Mouse (Mus musculus) layer of hippocampus, adult 8-10 months (tissue): ENCODE measurements around the gene Nhp2. TPM values are rescaled to one million over a fixed set of nuclear protein-coding genes. Genes with fewer than 3 reads are reported as not detected.

Experiments
- DNase-seq, 2 experiments: peaks; one replicate each; pipeline ENCODE4 v3.0.0; 2022; ENCODE audit warnings: low spot score in 2 of 2
- total RNA-seq, 4 experiments: library from RNA; stranded (reverse); gene quantifications; 2 replicates each; pipeline ENCODE4 v1.2.4; 2022

Gene Nhp2
- total RNA-seq: 10 to 100 TPM; 31.8 to 48.9 (median 42.3) TPM

DNA sequence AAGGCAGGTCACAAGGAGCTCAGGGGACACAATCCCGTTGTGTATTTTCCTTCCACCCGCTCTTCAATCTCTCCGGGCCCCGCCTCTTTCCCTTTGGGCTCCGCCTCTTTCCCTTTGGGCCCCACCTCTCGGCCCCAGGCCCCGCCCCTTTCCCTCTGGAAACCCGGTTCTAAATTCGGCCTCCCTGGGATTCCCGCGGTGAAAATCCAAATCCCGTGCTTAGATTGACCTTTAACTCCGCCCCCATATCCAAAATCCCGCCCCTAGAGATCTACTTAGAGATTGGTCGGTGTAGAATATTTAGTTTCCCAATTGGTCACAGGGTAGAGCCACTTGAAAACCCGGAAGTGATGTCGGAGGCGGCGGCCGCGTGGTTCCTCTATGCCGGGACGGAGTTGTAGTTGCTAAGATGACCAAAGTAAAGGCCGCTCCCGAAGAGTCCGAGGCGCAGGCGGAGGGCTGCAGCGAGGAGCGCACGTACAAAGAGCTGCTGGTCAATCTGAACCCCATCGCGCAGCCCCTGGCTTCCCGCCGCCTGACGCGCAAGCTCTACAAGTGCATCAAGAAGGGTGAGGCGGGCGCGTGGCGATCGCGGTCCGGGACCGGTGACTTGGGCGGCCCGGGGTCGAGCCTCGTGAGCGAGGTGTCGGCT lies at the start of gene Nhp2:
Nhp2 (plus strand) TSS at position 327 of the 652 bp plus-strand sequence.
- peak; percentile 93 to 95 for DNase-seq

DNA sequence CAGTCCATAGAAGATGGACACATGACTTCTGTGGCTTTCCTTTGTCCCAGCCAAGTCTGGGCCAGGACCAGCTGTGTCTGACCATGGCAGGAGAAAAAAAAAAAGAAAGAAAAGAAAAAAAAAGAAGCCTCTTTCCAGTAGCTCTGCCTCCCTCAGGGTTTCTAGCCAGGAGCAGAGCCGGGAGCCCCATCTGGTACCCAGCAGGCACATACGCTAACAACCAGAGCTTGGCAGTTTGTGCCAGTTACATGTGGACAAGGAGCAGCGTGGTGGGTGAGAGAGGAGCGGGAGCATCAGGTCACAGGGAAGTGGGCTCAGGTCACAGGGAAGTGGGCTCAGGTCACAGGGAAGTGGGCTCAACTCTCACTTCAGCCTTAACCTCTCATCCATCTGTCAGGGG lies 43.1 kb upstream of the Nhp2 start:
- DNase-seq: peak in 1 of 2 experiments; percentile 36

DNA sequence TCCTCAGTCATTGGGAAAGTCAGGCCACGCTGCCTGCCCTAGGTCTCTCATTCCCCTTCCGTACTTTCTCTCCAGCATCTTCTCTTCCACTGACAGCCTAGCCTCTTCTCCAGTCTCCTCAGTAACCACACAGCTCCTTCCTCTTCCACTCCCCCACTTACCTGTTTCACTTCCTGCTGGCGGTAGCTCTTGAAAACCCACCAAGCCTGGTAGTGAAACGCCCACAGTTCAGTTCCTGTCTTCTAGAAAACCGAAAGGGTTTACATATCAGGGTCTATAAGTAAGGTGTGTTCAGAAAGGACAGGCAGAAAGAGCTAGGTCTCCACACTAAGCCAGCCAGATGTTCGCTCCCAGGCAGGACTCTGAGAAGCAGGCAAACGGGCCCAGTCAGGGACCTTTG lies 41.9 kb upstream of the Nhp2 start:
- DNase-seq: no peak

- no peak for DNase-seq
These were observed 40.5 kb upstream of the Nhp2 start for GRCm38 (mm10) chr11:51579024-51579423.

GRCm38 (mm10) chr11:51582713-51583112 lies 36.8 kb upstream of the Nhp2 start:
- peak in 1 of 2 experiments; percentile 51 for DNase-seq

DNA sequence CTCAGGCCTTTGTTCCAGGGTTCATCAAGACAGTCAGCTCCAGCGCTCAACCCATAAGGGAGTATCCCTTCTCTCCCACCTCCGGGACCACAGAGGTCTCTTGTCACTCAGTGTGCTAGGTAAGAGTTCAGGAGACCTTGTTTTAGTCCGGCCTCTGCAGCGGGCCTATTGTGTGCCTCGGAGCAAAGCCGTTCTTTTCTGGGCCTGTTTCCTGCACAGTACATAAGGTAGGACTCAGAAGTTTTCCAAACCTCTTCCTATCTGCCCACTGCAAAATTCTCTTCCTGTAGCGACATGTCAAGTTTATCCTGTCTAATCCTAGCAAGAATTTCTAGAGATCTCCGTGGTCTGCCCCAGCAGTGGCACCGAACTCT lies 35.5 kb upstream of the Nhp2 start:
- no peak for DNase-seq

DNA sequence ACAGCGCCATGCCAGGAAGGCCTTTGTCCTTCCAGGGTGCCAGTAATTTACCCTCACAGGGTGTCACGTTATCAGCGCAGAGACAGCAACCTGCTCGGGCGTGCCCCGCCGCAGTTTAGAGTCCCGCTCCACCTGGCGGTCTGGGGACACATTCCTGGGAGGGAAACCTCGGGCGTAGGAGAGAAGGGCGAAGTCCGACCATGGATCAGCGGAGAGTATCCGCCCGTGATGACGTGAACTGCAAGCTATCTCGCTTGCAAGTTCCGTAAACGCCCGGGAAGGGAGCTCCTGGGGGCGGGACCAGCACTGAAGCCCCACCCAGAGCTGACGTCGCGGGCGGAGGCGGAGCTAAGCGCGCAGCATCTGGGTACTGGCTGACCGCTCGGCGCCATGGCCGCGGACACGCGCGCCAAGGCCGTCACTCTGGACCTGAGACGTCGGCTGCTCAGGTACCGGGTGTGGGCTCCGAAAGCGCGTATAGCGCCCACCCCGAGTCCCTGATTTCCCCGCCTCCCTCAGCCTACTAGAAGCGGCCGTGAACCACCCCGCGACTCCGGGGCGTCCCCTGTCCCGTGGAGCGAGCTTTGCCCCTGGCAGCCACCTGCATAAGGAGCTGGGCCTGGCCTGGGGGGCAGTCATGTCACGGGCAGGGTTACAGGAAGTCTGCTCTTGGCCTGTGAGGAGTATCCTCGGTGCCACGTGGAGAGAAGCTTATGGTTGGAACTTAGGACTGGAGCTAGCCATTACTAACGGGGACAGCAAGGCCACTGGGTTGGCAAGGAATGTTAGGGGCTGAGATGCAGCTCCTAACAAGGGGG lies 34.9 kb upstream of the Nhp2 start, which contains the start of gene Phykpl:
Phykpl (plus strand) TSS at position 327 of the 818 bp plus-strand sequence.
- peak; percentile 91 to 92 for DNase-seq

DNA sequence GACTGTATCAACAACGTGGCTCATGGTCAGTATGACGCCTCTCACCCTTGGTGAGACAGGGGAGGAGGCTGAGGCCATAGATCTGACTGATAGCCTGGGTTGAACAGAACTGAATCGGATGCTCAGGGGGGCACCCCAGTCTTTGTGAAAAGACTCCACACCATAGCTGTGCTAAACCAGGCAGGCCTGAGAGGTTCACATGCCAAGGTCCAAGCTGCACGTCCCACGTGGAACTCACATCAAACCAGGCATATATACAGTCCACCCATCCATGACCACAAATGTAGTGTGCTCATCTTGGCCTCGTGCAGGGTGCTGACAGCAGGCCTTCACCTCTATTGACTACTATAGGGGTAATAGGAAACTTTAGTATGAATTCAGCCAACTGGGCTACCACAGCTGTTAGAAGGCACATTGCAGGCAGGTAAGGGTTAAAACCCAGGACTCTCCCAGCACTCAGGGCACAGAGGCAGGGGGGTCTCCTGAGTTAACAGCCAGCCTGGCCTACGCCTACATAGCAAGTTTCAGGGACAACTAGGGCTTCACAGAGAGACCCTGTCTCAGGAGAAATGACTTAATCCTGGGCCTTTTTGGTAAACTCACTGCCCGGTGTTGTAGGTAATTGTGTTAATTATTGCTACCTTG lies 33.8 kb upstream of the Nhp2 start:
- no peak for DNase-seq

GRCm38 (mm10) chr11:51586411-51586810 lies 33.1 kb upstream of the Nhp2 start:
- DNase-seq: no peak

DNA sequence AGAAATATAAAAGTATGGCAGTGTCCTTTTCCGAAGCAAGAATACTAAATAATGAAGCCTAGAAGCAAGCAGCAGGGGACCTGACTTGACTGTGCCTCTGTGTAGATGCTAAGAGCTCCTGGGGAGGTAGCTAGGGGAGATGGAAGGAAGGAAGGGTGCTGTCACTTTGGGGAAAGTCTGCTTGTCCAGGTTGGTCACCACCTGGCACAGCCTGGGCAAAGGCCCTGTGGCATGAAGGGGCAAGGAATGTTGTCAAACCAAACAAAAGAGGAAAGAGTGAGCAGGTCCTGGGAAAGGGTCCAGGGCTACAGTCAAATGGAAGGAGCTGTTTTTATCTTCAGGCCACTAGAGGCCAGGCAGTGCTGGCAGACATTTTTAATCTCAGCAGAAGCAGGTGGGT lies 32.5 kb upstream of the Nhp2 start:
- no peak for DNase-seq

DNA sequence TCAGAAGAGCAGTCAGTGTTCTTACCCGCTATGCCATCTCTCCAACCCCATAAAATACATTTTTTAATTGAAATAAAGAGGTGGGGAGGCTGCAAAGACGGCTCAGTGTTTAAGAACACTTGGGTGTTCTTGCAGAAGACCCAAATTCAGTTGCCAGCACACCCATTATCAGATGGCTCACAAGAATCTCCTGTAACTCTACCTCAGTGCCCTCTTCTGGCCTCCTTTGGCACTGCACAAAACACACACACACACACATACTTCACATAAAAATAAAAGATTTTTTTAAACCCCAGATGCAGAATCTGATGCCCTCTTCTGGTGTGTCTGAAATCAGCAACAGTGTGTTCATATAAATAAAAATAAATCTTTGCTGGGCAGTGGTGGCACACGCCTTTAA lies 30.7 kb upstream of the Nhp2 start:
- DNase-seq: no peak

DNA sequence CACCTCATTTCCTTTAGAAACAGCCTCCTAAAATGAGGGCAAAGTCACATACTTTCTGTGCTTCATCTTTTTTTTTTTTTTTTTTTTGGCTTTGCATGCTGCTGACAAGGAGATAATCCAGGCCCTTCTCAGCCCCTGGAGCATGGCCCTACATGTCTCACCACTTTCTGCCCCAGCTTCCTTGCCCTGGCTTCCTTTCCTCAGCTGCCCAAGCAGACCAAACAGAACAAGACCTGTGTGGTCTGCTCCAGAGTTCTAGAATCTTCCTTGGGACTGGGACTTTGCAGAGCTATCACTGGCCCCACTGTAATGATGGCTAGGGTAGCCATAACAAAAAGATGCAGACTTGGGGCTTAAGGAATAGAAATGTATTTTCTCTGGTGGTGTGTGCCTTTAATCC lies 29.5 kb upstream of the Nhp2 start:
- DNase-seq: no peak

DNA sequence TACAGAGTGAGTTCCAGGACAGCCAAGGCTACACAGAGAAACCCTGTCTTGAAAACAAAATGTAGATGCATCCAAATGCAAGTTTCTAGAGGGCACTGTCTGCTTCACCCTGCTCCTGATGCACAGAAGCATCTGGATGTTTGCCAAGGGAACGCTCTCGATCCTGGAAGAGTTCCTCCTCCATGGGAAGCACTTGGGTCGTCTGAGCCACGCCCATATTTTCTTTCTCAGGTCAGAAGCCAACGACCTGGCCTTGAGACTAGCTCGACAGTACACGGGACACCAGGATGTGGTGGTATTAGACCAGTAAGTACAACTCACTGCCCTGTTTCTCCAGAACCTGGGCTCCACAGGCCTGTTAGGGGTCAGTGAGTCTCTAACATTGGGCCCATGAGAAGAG lies 28.4 kb upstream of the Nhp2 start:
- DNase-seq: no peak

GRCm38 (mm10) chr11:51591915-51592314 lies 27.6 kb upstream of the Nhp2 start:
- no peak for DNase-seq

DNA sequence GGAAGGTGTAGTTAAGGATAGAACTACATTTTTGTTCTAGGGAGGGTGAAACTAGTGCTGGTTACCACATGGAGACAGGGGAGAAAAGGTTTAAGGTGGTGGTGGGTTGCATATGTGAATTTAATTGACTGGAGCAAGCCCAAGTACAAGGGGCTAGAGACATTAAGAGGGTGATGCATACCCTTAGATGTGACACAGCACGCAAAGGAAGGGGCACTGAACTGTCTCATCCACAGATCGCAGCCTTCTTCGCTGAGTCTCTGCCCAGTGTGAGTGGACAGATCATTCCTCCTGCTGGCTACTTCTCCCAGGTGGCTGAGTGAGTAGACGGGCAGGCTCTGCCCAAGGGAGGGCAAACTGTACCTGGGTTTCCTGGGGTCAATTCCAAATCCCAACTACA lies 26.2 kb upstream of the Nhp2 start:
- DNase-seq: no peak

DNA sequence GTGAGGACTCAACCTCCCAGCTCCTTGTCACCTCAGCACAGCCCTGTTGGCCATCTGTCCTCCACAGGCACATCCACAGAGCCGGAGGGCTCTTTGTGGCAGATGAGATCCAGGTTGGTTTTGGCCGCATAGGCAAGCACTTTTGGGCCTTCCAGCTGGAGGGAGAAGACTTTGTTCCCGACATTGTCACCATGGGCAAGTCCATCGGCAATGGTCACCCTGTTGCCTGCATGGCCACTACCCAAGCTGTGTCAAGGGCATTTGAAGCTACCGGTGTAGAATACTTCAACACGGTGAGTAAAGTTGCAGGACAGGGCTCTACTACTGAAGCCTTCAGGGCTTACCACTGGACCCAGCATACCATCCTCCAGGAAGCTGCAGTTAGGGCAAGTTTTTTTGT lies 25.7 kb upstream of the Nhp2 start:
- DNase-seq: no peak

GRCm38 (mm10) chr11:51594715-51595350 lies 24.7 kb upstream of the Nhp2 start:
- DNase-seq: no peak

DNA sequence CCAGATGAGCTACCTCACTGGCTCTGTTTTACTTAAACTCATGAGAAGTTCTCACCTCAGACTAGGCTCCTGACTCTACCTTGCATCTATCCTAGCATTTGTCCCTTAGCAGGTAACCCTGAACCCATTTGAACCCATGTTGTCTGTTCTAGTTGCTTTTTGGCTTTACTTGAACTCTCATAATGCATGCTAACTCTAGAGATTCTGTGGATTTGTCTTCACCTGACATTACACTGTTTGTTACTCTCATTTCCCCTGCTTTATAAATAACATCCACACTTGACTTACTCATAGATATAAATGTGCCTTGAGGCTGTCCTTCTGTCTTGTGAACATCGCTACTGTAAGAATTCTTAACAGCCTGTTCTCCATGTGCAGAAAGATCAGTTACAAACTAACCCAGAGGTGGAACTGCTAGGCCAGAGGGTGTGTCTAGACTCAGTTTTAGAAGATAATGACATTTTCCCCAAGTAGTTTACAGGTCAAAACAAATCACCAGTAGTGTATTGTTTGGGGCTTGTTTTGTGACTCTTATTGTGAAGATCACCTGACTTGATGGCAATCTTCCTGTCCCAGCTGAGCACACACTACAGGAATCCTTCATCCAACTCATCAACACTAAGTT lies 24.0 kb upstream of the Nhp2 start:
- no peak for DNase-seq

DNA sequence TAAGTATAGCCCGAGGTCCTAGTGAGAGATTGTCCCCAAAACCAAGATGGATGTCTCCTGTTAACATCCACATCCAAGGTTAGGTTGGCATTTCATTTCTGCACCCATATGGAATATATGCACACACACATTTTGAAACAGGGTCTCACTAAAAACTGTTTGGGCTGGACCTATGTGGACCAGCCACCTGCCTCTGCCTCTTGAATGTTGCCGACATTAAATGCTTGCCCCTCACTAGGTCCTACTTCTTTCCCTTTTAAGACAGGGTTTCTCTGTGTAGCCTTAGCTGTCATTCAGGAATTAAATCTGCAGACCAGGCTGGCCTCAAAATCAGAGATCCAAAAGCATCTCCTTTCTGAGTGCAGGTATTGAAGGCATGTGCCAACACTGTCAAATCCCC lies 22.0 kb upstream of the Nhp2 start:
- no peak for DNase-seq

GRCm38 (mm10) chr11:51602253-51602652 lies 17.3 kb upstream of the Nhp2 start:
- DNase-seq: no peak
